Mouse (Mus musculus): ENCODE results near the gene Ninj2. TPM values are rescaled to one million over a fixed set of nuclear protein-coding genes. Genes with fewer than 3 reads are reported as not detected.

Ninj2 gene
- total and polyA plus RNA-seq, 3 experiments = 0.08 TPM; not detected in 2

DNA sequence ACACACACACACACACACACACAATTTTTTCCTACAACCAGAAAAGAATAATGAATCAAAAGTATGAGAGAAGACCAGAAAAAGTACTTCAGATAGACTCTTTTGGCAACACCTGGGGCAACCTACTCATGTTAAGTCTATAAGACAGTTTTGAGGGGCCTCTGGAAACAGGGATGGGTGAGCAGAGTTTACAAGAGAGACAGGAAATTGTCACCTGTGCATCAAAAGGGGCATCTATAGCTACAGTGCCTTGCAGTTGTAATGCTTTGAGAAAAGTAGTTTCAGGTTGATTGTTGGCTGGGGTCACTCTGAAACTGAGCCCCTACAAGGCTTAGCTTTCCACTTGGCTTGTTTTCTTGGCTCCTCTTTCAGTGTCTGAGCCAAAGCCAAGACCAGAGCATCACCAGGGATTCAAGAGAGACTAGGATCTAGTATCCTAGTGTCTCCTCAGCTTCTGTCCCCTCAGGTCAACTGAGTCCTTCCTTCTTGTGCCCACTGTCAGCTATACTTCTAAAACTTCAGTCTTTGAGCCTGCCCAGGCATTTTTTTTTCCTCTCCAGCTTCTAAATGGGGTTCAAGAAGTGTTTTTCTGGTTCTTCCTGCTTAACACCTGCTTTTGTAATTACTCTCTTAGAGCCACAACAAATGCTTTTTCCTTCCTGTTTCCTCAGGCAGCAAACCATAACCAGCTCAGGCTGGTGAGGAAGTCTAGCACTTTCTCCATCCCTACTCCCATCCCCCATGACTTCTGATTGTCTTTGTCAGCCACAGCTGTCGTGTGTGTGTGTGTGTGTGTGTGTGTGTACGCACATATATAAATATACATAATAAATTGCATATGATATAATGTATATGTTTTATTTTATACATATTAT lies 37.2 kb upstream of the Ninj2 start:
- no peak overlapping the region for H3K9ac ChIP-seq (ENCODE audit: control insufficient read depth, low read depth, low read length, poor library complexity, severe bottlenecking)

DNA sequence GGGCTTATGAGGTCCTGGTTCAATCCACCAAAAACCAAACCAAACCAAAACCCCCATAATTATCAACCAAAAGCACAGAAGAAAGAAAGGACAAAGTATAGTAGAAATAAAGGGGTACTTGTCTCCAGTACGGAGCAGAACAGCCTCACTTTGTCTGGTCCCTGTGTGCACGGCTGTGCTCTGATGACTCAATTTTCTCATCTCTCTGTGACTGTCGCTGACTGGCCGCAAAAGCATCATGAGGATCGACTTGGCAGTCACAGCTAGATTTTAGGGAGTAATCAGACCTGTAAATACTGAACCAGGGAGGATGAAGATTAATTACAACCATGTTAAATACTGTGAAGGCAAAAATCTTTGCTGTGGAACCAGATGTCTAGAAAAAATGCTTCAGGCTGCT lies 30.2 kb upstream of the Ninj2 start:
- Histone ChIP-seq H3K27ac (ENCODE audit: control insufficient read depth, low read depth, low read length) (no peak overlapping the region), H3K79me2 (ENCODE audit: control insufficient read depth, insufficient read depth, low read length, poor library complexity) (no peaks in the 10 kb centered on the region), H3K27me3 (ENCODE audit: control insufficient read depth in 1 of 2, insufficient read depth in 2 of 2, low read length in 2 of 2) (no peaks in the 10 kb centered on the region), H3K9ac (ENCODE audit: control insufficient read depth, low read depth, low read length, poor library complexity, severe bottlenecking) (no peak overlapping the region), H3K36me3 (ENCODE audit: control insufficient read depth in 1 of 2, insufficient read depth in 2 of 2, low read length in 2 of 2) (peaks cover 0 to 6% of the 10 kb centered on the region in 2 experiments; a peak in 2 of 4 replicates), H3K4me3 (ENCODE audit: control insufficient read depth in 1 of 2, insufficient read depth in 1 of 2, low read depth in 2 of 2, low read length in 2 of 2) (no peak overlapping the region), H3K9me3 (replicated peaks; ENCODE audit: insufficient read depth, low read length) (no peaks in the 10 kb centered on the region), H3K4me1 (ENCODE audit: control insufficient read depth in 1 of 2, insufficient read depth in 2 of 2, low read length in 2 of 2) (peaks cover 0 to 9% of the 10 kb centered on the region in 2 experiments; a peak in 2 of 4 replicates)
- TF ChIP-seq EP300 (IDR thresholded peaks at IDR 0.05; ENCODE audit: low read depth in 1 of 2, low read length in 2 of 2) (no peak), TAL1 (IDR thresholded peaks at IDR 0.05; ENCODE audit: low read length) (no peak), POLR2AphosphoS2 (IDR thresholded peaks at IDR 0.05; ENCODE audit: low read length) (no peak), GATA1 (IDR thresholded peaks at IDR 0.05; ENCODE audit: low read depth, low read length) (no peak), KAT2A (conservative IDR thresholded peaks at IDR 0.05; ENCODE audit: low read depth, low read length) (no peak), MAZ (IDR thresholded peaks at IDR 0.05; ENCODE audit: low read depth, low read length) (no peak), USF2 (IDR thresholded peaks at IDR 0.05; ENCODE audit: borderline replicate concordance in 1 of 2, insufficient read depth in 1 of 2, low read depth in 1 of 2, low read length in 2 of 2) (no peak), BHLHE40 (IDR thresholded peaks at IDR 0.05; ENCODE audit: borderline replicate concordance, low read depth, low read length) (no peak), NELFE (IDR thresholded peaks at IDR 0.05; ENCODE audit: low read depth, low read length) (no peak), E2F4 (IDR thresholded peaks at IDR 0.05; ENCODE audit: borderline replicate concordance, low read depth, low read length) (no peak), JUND (IDR thresholded peaks at IDR 0.05; ENCODE audit: low read depth, low read length) (no peak), ETS1 (IDR thresholded peaks at IDR 0.05; ENCODE audit: low read depth, low read length) (no peak)
- DNase-seq (ENCODE audit: low read depth, low spot score) = no peak

More for the DNA sequence above, 37.2 kb upstream of the Ninj2 start:
- H3K4me1 ChIP-seq (ENCODE audit: control insufficient read depth in 1 of 2, insufficient read depth in 2 of 2, low read length in 2 of 2) = 0 out of 4 replicates have a peak, but pooled peaks cover 0 to 3% of the 10 kb centered on the region in 2 experiments
- H3K27ac ChIP-seq (ENCODE audit: control insufficient read depth, low read depth, low read length) = no peak overlapping the region
- H3K36me3 ChIP-seq (ENCODE audit: control insufficient read depth in 1 of 2, insufficient read depth in 2 of 2, low read length in 2 of 2) = no peaks in the 10 kb centered on the region
- no peaks in the 10 kb centered on the region for H3K27me3 ChIP-seq (ENCODE audit: control insufficient read depth in 1 of 2, insufficient read depth in 2 of 2, low read length in 2 of 2)
- H3K9me3 ChIP-seq (replicated peaks; ENCODE audit: insufficient read depth, low read length) = no peaks in the 10 kb centered on the region
- TF ChIP-seq E2F4 (IDR thresholded peaks at IDR 0.05; ENCODE audit: borderline replicate concordance, low read depth, low read length) (no peak), RAD21 (IDR thresholded peaks at IDR 0.05; ENCODE audit: low read depth, low read length) (no peak), BHLHE40 (IDR thresholded peaks at IDR 0.05; ENCODE audit: borderline replicate concordance, low read depth, low read length) (no peak), CHD1 (IDR thresholded peaks at IDR 0.05; ENCODE audit: low read depth, low read length) (no peak), HCFC1 (IDR thresholded peaks at IDR 0.05; ENCODE audit: low read depth, low read length) (no peak), NRF1 (IDR thresholded peaks at IDR 0.05; ENCODE audit: insufficient read depth, low read depth, low read length, poor library complexity, severe bottlenecking) (no peak), USF1 (IDR thresholded peaks at IDR 0.05; ENCODE audit: low read depth, low read length) (no peak), USF2 (IDR thresholded peaks at IDR 0.05; ENCODE audit: borderline replicate concordance in 1 of 2, insufficient read depth in 1 of 2, low read depth in 1 of 2, low read length in 2 of 2) (no peak), TBP (IDR thresholded peaks at IDR 0.05; ENCODE audit: low read depth, low read length) (no peak), ZNF384 (IDR thresholded peaks at IDR 0.05; ENCODE audit: low read depth, low read length) (no peak), ZMIZ1 (IDR thresholded peaks at IDR 0.05; ENCODE audit: low read depth, low read length) (no peak), GABPA (IDR thresholded peaks at IDR 0.05; ENCODE audit: low read depth, low read length) (no peak), POLR2AphosphoS2 (IDR thresholded peaks at IDR 0.05; ENCODE audit: low read length) (no peak), RCOR1 (IDR thresholded peaks at IDR 0.05; ENCODE audit: low read depth, low read length) (no peak), POLR2A (IDR thresholded peaks at IDR 0.05; ENCODE audit: control insufficient read depth in 1 of 2, insufficient read depth in 1 of 2, low read depth in 1 of 2, low read length in 2 of 2, poor library complexity in 1 of 2) (no peak), MXI1 (IDR thresholded peaks at IDR 0.05; ENCODE audit: low read depth, low read length) (no peak), ZKSCAN1 (IDR thresholded peaks at IDR 0.05; ENCODE audit: low read depth, low read length) (no peak)
- no peak for DNase-seq (ENCODE audit: low read depth, low spot score)
- no peaks in the 10 kb centered on the region for H3K79me2 ChIP-seq (ENCODE audit: control insufficient read depth, insufficient read depth, low read length, poor library complexity)
- no peak overlapping the region for H3K4me3 ChIP-seq (ENCODE audit: control insufficient read depth in 1 of 2, insufficient read depth in 1 of 2, low read depth in 2 of 2, low read length in 2 of 2)

All from MEL (cell line).